ENCODE assay signal across 13 mouse cellular contexts in the genomic region with DNA sequence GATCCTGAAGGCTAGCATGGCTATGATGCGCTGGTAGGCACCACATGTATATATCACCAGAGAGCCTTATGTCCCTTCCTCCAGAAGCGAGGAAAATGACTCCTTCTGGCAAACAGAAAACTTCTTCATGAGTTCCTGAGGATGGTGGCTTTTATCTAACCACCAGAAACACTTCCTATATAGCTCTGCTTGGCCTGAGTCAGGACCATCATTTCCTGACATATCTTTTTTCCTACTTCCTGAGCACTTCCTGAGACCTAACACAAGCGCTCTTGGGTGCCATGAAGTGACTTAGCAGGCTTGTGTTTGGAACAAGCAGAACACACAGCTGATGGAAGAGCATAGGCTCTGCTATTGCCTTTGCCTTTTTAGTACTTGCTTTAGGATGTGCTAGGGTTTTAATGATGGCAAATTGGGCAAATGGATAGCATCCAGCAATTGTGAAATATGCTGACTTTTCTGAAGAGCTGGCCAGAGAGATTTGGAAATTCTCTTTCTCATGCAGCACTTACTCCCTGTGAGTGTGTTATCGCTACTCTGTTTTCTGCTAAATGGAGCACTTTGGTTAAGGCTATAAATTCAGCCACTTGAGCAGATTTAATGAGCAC. TPM values are rescaled to one million over a fixed set of nuclear protein-coding genes. Genes with fewer than 3 reads are reported as not detected.
A peak's percentile ranks its signal among the peaks of the same experiment; 100 is the strongest.
DNase-seq lines count a peak whose midpoint lies in the region; ATAC-seq lines count a peak whose summit lies in the region.
"Had no signal": no experiment of that assay in that cellular context is flagged by ENCODE, and none has a peak within 500 bp of the region (broad histone marks: within the 10 kb centered on the region; RNA-seq: fewer than 3 reads in every experiment).

No protein-coding gene starts in this region.

- peak; percentile 83 for DNase-seq in 416B (ENCODE audit: low read depth)
- peak; percentile 6 for DNase-seq in brain, adult 2 months (ENCODE audit: low read depth, low spot score)
- no peak for DNase-seq in cerebellum, adult 8-10 months
- no peak for DNase-seq in layer of hippocampus, adult 18-20 months (ENCODE audit: low spot score in 2 of 2)
- DNase-seq in right cerebral cortex, postnatal 25 days: no peak
- DNase-seq: cerebellum, postnatal 14 days; kidney, postnatal 36 days; thymus, postnatal 4 days had no signal

- no peak for ATAC-seq in intestine, embryonic 16.5 days
- no peak for ATAC-seq in intestine, embryonic 15.5 days
- ATAC-seq in hematopoietic stem cell, adult 5-6 weeks (replicated peaks in 1 of 2; ENCODE audit: insufficient read depth in 1 of 2, low FRiP score in 2 of 2, low TSS enrichment in 1 of 2, low read depth in 1 of 2, poor library complexity in 2 of 2, severe bottlenecking in 2 of 2): peak; percentile 28 to 68

- no peak overlapping the region for H3K4me2 ChIP-seq in intestine, embryonic 16.5 days (ENCODE audit: low read depth, low read length)
- H3K4me2 ChIP-seq in intestine, embryonic 15.5 days (replicated peaks): no peak overlapping the region
- H3K4me2 ChIP-seq: hindbrain, embryonic 15.5 days; midbrain, embryonic 12.5 days had no signal

- no peak overlapping the region for H3K4me3 ChIP-seq in intestine, embryonic 16.5 days (ENCODE audit: low read length)
- no peak overlapping the region for H3K4me3 ChIP-seq in intestine, embryonic 15.5 days (replicated peaks)
- H3K4me3 ChIP-seq: hindbrain, embryonic 15.5 days; midbrain, embryonic 12.5 days had no signal

- WGBS in intestine, embryonic 16.5 days: 75% methylated on average over 4 of the region's 4 CpGs
- 64% methylated on average over 4 of the region's 4 CpGs for WGBS in intestine, embryonic 15.5 days

- H3K9ac ChIP-seq in intestine, embryonic 16.5 days (ENCODE audit: low read depth, low read length): no peak overlapping the region
- no peak overlapping the region for H3K9ac ChIP-seq in intestine, embryonic 15.5 days
- H3K9ac ChIP-seq: hindbrain, embryonic 15.5 days; midbrain, embryonic 12.5 days had no signal

- no peaks in the 10 kb centered on the region for H3K36me3 ChIP-seq in intestine, embryonic 16.5 days (ENCODE audit: control insufficient read depth, insufficient read depth, low read length)
- no peaks in the 10 kb centered on the region for H3K36me3 ChIP-seq in intestine, embryonic 15.5 days
- H3K36me3 ChIP-seq: hindbrain, embryonic 15.5 days; midbrain, embryonic 12.5 days had no signal

- no peaks in the 10 kb centered on the region for H3K9me3 ChIP-seq in intestine, embryonic 16.5 days (ENCODE audit: control insufficient read depth, low read length)
- H3K9me3 ChIP-seq in intestine, embryonic 15.5 days: no peaks in the 10 kb centered on the region
- H3K9me3 ChIP-seq: hindbrain, embryonic 15.5 days; midbrain, embryonic 12.5 days had no signal

- peak overlapping the region; percentile 70 for H3K27ac ChIP-seq in intestine, embryonic 16.5 days (ENCODE audit: low read length)
- H3K27ac ChIP-seq in intestine, embryonic 15.5 days: no peak overlapping the region
- H3K27ac ChIP-seq: hindbrain, embryonic 15.5 days; midbrain, embryonic 12.5 days had no signal

- peaks cover 16% of the 10 kb centered on the region for H3K4me1 ChIP-seq in intestine, embryonic 16.5 days (ENCODE audit: control insufficient read depth, insufficient read depth, low read length)
- H3K4me1 ChIP-seq in intestine, embryonic 15.5 days (replicated peaks): 0 out of 2 replicates have a peak, but pooled peaks cover 7% of the 10 kb centered on the region
- H3K4me1 ChIP-seq: hindbrain, embryonic 15.5 days; midbrain, embryonic 12.5 days had no signal

- no peaks in the 10 kb centered on the region for H3K27me3 ChIP-seq in intestine, embryonic 16.5 days (replicated peaks; ENCODE audit: control insufficient read depth, insufficient read depth, low read length)
- H3K27me3 ChIP-seq in intestine, embryonic 15.5 days (replicated peaks): no peaks in the 10 kb centered on the region
- H3K27me3 ChIP-seq: hindbrain, embryonic 15.5 days; midbrain, embryonic 12.5 days had no signal

RNA-seq across cellular contexts. Expression of gene Cd55, which starts 50.4 kb away (rescaled TPM):
- polyA plus RNA-seq in intestine, embryonic 16.5 days (2015; fragmentation: Nextera tagmentation; extraction: Ambion mirVana): 22.6 and 22.9 TPM in 2 replicates
- polyA plus RNA-seq in intestine, embryonic 15.5 days (2015; fragmentation: Nextera tagmentation; extraction: Ambion mirVana): 19.8 and 20.0 TPM in 2 replicates
- 13.3 and 22.6 TPM in 2 replicates for total RNA-seq in hematopoietic stem cell, adult 5-6 weeks (2017)
- total RNA-seq in layer of hippocampus, adult 18-20 months (2021): 1 to 10 TPM; 4.4 to 5.5 TPM

Comparison
In these comparisons a context has a peak if more than half of its experiments do, and no peak if none do; other contexts are left out.
1. ATAC-seq: peak in hematopoietic stem cell, adult 5-6 weeks (2 of 2); none in intestine, embryonic 16.5 days (single experiment) and intestine, embryonic 15.5 days (single experiment).
2. DNase-seq: peak in 416B (single experiment) and brain, adult 2 months (single experiment); none in cerebellum, adult 8-10 months (single experiment), layer of hippocampus, adult 18-20 months (0 of 2) and right cerebral cortex, postnatal 25 days (single experiment).